Mouse (Mus musculus) right cerebral cortex, postnatal 25 days (tissue): ENCODE data around the gene Utp20.
"Not testable (repeated sequence)": the region's sequence is repeated elsewhere in the genome, so short reads cannot be mapped to it uniquely, and the experiment has no call there.

Experiments
- DNase-seq: peaks from one replicate; pipeline ENCODE4 v3.0.0; 2022

Gene Utp20

DNA sequence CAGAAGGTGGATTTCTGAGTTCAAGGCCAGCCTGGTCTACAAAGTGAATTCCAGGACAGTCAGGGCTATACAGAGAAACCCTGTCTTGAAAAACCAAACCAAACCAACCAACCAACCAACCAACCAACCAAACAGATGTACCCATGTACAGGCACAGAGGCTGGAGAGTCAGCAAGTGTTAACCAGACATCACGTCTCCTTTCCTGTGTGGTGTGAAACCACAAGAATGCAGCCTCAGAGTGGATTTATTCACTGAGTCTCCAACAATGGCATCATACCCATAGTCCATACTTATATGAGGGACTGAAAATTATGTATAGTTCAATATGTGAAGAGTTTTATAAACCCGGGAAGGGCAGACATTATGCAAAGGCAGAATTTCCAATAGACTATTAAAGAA lies 43.5 kb downstream of the Utp20 start:
- not testable (repeated sequence) for DNase-seq

DNA sequence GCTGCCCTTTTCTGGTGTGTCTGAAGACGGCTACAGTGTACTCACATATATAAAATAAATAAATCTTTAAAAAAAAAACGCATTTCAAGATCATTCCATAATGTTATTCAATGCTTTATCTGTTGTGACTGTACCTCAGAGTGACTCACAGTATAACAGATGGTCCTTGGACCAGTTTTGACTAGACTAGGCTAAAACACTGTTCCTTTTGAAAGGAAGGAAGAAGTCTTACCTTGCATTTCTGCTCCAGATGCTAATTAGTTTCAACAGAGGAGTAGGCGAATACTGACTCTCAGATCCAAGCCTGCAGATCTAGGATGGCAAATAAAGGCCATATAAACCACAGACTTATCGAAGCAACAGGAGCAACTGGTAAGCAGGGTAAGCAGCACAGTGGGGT lies 45.9 kb downstream of the Utp20 start:
- no peak for DNase-seq

- peak; percentile 15 for DNase-seq
These were observed 50.4 kb downstream of the Utp20 start for GRCm38 (mm10) chr10:88776206-88776605.

DNA sequence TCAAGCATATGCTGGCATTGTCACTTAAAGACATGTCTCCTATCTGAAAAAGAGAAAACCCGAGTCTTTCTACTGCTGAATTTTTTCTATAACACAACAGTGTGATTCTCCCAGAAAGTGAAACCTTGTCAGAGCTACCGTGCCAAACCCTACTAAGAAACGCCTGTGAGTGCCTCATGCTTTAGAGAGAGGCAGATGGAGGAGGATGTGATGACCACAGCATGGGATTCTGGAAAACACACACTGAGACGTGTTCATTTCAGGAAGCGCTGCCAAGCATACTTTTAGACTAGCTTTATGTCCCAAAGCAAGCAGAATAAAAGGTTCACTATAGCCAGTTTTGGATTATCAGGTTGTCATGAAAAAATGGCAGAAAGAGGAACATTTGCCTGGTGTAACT lies 53.6 kb downstream of the Utp20 start:
- DNase-seq: not testable (repeated sequence)

DNA sequence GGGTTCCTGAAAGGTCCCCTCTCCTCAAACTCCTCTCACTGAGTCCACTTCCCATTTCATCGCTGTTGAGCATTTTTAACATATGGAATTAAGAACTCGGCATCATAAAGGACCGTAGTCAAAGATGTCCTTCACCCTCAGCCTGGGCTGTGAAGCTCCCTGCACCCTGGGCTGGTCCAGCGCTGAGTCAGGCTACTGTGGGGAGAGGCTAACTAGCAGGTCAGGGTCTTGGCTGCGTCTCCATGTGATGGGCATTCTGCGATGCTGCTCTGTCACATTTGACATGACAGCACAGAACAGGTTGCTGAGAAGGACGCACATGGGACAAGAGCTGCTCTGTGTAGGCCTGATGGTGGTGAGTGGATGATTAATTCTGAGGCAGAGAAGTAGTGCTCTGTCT lies 56.9 kb downstream of the Utp20 start:
- no peak for DNase-seq

DNA sequence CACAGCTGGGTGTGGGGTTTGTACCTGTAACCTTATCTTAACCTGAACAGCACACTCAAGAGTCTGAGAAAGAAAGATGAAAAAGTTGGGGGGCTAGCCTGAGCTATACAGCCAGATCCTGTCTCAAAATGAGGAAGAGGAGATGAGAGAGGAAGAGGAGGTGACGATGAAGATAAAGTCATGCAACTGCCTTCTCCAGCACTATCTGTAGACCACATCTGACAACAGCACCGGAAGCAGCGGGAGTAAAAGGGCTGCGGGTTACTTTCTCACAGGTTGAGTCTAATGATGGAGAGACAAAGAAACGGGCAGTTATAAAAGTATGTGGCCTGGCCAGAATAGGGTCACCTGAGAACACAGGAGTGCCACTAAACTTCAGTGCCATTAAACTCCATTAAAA lies 57.6 kb downstream of the Utp20 start:
- no peak for DNase-seq

- no peak for DNase-seq
These were observed 61.0 kb downstream of the Utp20 start for GRCm38 (mm10) chr10:88765431-88766142.

DNA sequence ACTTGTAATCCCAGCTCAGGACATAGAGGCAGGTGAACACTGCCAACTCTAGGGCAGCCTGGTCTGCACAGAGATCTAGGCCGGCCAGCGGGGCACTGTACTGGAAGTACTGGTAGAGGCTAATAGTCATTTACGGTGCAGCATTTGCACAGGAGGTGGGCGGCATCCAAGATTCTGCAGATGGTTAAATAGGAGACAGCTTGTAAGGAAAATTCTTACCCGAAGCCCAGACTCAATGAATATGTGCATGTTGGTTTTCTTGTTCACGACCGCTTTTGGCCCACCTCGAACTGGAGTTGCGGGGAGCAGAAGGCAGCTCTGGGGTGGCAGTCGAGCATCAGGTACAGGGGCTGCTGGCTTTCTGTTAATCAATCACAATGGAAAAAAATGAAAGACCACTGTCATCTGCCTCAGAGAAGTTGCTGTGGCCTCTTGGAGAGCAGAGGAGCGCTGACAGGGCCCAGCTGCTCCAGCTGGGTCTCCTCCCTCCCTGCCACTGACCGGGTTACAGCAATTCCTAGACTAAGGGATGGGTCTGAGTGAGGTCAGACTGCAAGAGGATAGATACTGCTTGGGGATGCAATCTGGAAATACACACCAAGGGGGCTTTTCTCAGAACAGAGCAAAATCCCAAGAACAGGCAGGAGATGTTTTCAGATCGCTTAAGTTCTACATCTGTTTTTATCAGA lies 64.9 kb downstream of the Utp20 start:
- no peak for DNase-seq

DNA sequence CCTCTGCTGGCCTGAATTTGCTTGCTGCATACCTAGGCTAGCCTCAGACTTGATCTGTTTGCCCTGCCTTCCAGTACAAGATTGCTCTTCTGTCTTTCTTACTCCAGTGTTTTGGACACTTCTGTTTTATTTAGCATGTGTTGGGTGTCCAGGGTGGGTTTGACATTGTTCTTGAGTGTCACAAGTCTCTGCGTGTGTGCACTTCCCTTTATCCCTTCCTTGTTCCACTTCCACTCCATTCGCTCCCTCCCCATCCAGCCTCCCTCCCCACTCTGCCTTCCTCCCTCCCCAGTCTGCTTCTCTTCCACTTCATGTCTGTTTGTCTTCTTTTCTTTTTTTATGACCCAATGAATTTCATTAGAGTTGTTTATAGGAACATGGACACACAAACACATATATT lies 85.2 kb downstream of the Utp20 start:
- DNase-seq: no peak

- no peak for DNase-seq
These were observed 85.8 kb downstream of the Utp20 start for GRCm38 (mm10) chr10:88740781-88741180.

- no peak for DNase-seq
These were observed 86.8 kb downstream of the Utp20 start for GRCm38 (mm10) chr10:88739818-88740217.

DNA sequence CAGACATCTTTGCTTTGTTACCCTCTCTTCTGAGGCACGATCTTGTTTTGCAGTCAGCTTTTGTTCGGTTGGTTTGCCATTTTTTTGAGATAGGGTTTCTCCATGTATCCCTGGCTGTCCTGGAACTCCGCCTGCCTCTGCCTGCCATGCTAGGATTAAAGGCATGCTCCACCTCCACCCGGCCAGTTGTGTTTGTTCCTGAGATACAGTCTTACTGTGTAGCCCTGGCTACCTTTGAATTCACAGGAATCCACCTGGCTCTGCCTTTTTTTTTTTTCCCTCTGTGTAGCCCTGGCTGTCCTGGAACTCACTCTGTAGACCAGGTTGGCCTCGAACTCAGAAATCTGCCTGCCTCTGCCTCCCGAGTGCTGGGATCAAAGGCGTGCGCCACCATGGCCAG lies 87.5 kb downstream of the Utp20 start:
- DNase-seq: not testable (repeated sequence)

DNA sequence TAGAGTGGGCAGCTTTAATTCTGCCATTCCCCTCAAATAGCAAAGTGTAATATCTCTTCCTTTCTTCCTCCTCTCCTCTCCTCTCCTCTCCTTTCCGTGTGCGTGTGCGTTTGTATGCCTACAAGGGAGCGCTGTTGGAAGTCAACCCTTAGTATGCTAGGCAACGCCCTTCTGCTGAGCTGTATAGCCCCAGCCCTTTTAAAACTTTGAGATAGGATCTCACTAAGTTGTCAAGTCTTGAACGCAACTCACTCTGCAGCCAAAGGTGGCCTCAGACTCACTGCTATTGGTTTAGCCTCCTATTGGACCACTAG lies 94.3 kb downstream of the Utp20 start:
- DNase-seq: no peak

DNA sequence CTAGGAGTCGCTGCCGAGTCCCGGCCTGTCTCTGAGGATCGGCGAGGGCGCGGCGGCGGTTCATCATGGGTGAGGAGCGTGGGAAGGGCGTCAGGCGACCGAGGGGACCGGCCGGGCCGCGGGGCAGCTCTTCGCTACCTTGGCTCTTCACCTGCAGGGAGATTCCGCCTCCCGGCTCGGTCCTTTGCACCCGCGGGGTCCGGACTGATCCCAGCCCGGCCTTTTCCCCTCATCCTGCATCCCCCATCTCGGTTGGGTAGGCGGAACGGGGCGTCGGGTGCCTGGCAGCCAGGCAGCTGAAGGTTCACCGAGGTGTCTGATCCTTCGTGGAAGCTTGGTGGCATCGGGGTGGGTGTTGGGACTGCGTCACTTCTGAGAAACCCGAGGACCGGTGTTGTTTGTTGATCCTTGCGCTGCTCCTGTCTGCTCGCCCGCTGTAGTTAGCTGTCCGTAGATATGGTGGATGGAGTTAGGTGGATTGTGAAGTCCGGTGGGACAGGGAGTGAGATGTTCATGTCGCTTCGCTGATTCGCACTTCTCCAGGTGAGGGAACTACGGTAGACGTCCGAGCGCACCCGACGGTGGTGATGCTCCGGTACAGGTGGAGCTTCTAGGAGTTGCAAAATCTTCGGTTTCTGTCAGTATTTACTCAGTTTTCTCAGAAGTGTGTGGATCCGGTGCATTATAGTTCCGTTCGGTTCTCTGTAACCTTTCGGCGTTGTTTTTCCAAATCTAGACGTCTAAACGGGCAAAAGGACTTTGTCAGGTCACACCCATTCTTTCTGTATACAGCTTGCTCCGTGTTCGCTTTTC lies 94.9 kb downstream of the Utp20 start:
- no peak for DNase-seq

DNA sequence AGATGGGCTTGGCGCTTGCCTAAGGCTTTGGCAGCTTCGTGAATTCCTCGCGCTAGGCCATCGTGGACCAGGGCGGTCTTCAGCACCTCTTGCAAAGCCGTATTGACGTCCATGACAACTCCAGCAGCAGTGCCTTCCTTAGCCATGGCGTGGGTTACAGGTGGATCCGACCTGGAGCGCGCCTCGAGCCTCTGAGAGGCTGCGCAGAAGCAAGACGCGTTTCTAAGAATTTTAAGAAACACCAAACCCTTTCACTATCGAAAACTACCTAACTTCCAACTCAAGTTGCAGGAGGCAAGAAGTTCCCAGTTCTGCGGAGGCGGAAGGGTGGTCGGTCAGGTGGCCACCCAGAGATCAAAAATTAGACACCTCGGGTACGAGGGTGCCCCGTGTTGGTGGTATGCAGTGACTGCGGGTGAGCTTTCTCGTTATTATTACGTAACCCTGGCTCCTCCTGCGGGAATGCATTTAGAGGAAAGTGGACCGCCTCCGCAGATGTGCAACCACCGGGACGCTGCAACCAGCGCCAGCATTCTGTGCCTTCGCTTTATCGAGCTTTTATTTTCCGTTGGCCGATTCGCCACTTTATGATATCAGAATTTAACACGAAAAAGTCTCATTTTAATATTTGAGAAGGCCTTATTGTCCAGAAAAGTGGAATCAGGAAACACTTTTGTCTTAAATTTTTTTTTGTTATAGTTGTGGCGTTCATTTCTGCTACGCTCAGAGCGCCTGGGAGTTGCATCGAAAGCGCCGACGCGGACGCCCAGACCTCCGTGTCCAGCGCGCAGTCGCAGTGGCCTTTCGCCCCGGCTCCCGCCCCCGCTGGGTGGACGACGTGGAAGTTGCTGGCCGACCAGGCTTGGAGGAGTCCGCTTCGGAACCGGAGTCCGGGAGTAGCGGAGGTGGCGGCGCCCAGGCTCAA lies 95.8 kb downstream of the Utp20 start, which contains the start of gene Arl1:
Arl1 (plus strand) TSS at position 288 of the 925 bp plus-strand sequence.
- peak; percentile 92 for DNase-seq

GRCm38 (mm10) chr10:88728166-88728565 lies 98.4 kb downstream of the Utp20 start:
- DNase-seq: no peak

DNA sequence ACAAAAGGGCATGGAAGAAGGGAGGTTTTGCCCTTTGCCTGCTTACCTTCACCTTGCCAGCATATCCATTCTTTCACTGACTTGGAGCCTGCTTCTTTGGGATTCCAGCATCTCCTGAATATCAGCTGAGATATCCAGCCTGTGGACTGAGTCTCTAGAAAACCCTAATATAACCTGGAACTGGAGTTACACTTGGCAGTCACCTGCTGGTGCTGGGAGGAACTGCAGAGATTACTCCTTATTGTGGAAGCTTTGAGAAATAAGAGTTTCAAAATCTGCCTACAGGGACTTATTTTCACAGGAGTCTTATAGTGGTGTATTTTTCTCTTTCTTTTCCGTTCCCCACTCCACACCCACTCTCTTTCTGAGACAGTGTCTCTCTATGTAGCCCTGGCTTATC lies 99.5 kb downstream of the Utp20 start:
- peak; percentile 25 for DNase-seq

DNA sequence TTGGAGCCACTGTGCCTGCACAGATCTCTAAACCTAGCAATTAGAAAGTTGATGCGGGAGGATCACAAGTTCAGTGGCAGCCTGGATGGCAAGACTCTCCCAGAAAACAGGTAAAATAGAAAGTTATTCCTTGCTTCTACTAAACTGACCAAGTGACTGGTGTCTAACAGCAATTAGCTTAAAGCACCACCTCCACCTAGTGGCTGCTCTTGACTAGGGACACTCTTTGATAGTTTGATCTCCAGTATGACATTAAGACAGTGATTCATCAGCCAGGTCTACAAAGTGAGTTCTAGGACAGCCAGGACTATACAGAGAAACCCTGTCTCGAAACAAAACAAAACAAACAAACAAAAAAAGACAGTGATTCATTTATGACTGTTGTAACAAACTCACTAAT lies 101.3 kb downstream of the Utp20 start:
- no peak for DNase-seq

DNA sequence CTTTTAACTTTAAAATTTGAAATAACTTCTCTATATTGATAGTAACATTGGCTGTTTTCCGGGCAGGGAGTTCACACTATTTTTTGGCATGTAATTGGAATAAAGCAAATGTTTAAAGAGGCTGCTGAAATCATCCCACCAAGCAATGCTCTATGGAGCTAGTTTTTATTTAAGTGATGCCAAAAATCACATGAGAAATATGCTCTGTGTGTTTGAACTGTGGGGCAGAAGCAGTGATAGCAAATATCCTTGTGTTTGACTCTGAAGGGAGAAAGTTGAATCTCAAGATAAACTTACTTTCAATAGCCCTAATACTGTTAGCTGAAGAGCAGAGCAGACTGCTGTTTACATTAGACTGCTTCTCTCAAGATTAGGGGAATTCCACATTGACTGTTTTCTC lies 107.0 kb downstream of the Utp20 start:
- no peak for DNase-seq

DNA sequence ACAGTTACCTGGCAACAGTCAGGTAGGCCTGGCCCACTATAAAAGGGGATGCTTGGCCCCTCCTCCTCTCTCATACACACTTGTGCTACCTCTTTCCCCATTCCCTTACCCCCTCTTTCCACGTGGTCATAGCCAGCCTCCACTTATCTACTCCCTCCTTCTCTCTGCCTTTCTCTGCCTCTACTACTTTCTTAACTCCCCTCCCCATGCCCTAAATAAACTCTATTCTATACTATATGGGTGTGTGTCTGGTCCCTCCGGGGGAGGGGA lies 108.9 kb downstream of the Utp20 start:
- DNase-seq: no peak

GRCm38 (mm10) chr10:88716986-88717755 lies 109.4 kb downstream of the Utp20 start:
- DNase-seq: no peak

GRCm38 (mm10) chr10:88715621-88716020 lies 111.0 kb downstream of the Utp20 start:
- no peak for DNase-seq
